Mouse (Mus musculus): Measurements from ENCODE around the gene Chgb.

The Chgb gene

DNA sequence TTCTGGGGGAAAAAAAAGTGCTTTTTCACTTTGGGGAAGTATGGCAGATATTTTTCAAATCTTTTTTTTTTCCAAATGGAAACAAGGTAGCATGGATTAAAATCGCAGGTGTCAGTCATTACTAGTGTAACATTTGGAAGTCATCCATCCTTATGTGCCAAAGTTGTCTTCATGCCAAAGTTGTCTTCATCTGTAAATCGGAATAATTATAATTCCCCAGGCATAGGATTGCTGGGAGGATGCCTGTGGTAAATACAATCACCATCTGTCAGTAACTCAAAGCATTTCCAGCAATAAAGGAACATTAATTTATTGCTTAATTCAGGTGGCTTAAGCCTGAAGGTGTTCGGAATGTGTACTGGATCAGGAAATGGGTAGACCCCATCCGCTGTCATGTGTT, 60.0 kb downstream of the Chgb start:
- DNase-seq (ENCODE audit: low read depth, low spot score): no peak

All from CD4-positive, CD25-positive, alpha-beta regulatory T cell, adult 2 months (primary cell).